Comparison of ENCODE assay signal across 30 mouse cellular contexts in the genomic region with DNA sequence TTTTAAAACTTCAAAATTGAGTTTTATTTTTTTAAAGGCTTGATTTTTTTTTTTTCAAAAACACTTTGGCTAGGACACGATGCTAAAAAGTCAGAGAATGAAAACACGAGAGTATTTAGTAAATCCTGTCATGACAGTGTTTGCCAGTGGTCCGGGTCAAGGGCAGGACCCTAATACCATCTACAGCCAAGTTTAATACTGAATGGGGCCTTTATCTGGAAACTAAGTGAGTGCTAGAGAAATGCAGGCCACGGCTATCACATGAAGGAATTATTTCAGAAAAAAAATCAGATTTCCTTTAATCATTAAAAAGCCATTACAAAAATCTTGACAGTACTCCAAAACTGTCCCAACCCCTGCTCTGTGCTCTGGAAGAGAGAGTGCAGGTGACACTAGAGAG. TPM values are rescaled to one million over a fixed set of nuclear protein-coding genes. Genes with fewer than 3 reads are reported as not detected.
DNase-seq lines count a peak whose midpoint lies in the region; ATAC-seq and TF ChIP-seq lines count a peak whose summit lies in the region.
"Had no signal": no experiment of that assay in that cellular context is flagged by ENCODE, and none has a peak within 500 bp of the region (broad histone marks: within the 10 kb centered on the region; RNA-seq: fewer than 3 reads in every experiment).

No protein-coding gene starts in this region.

- no peak overlapping the region for H3K4me3 ChIP-seq in liver, adult 2 months (ENCODE audit: insufficient read depth, low read depth, low read length)
- no peak overlapping the region for H3K4me3 ChIP-seq in liver, embryonic 11.5 days (ENCODE audit: low read depth, low read length)
- H3K4me3 ChIP-seq in lung, embryonic 16.5 days (ENCODE audit: low read length): no peak overlapping the region
- H3K4me3 ChIP-seq: embryonic facial prominence, embryonic 13.5 days; embryonic facial prominence, embryonic 15.5 days; erythroblast, embryonic 14.5 days; forebrain, embryonic 10.5 days; forebrain, embryonic 12.5 days had no signal

- no peaks in the 10 kb centered on the region for H3K27me3 ChIP-seq in liver, adult 2 months (ENCODE audit: control insufficient read depth, insufficient read depth, low read length)
- no peaks in the 10 kb centered on the region for H3K27me3 ChIP-seq in liver, embryonic 11.5 days (replicated peaks; ENCODE audit: control insufficient read depth, insufficient read depth, low read length)
- no peaks in the 10 kb centered on the region for H3K27me3 ChIP-seq in lung, embryonic 16.5 days (ENCODE audit: control insufficient read depth, insufficient read depth, low read depth, low read length)
- H3K27me3 ChIP-seq: embryonic facial prominence, embryonic 13.5 days; embryonic facial prominence, embryonic 15.5 days; forebrain, embryonic 12.5 days had no signal

- no peaks in the 10 kb centered on the region for H3K9me3 ChIP-seq in liver, embryonic 11.5 days (ENCODE audit: control insufficient read depth, low read length)
- H3K9me3 ChIP-seq in lung, embryonic 16.5 days (ENCODE audit: control insufficient read depth, low read length): no peaks in the 10 kb centered on the region
- H3K9me3 ChIP-seq: embryonic facial prominence, embryonic 13.5 days; embryonic facial prominence, embryonic 15.5 days; forebrain, embryonic 10.5 days; forebrain, embryonic 12.5 days had no signal

- H3K79me2 ChIP-seq in liver, adult 2 months (ENCODE audit: control insufficient read depth, insufficient read depth, low read length): no peaks in the 10 kb centered on the region

- no peak for TF ChIP-seq CTCF in liver, adult 2 months (IDR thresholded peaks at IDR 0.05; ENCODE audit: low read depth, low read length)

- peak; percentile 24 for DNase-seq in liver, adult 2 months (ENCODE audit: extremely low read depth, low read depth, low spot score)
- DNase-seq in liver, embryonic 11.5 days (ENCODE audit: low spot score): no peak
- DNase-seq in lung, postnatal 14 days: no peak
- peak; percentile 8 for DNase-seq in lung, postnatal 25 days (ENCODE audit: low spot score)
- DNase-seq: adrenal gland, adult 2 months; adrenal gland, postnatal 10 days; adrenal gland, postnatal 25 days; B cell, adult 2 months; cerebellum, adult 11 months; cerebellum, adult 18-20 months; cerebellum, adult 8-10 months; cerebellum, adult 9-11 months; cerebellum, postnatal 14 days; cerebellum, postnatal 36 days; embryo, embryonic 11 days had no signal

- H3K9ac ChIP-seq in liver, adult 2 months (ENCODE audit: low read depth, low read length): no peak overlapping the region
- no peak overlapping the region for H3K9ac ChIP-seq in liver, embryonic 11.5 days (ENCODE audit: low read depth, low read length)
- no peak overlapping the region for H3K9ac ChIP-seq in lung, embryonic 16.5 days (ENCODE audit: low read length)
- H3K9ac ChIP-seq: embryonic facial prominence, embryonic 13.5 days; embryonic facial prominence, embryonic 15.5 days; forebrain, embryonic 12.5 days had no signal

- no peak overlapping the region for H3K4me2 ChIP-seq in liver, embryonic 11.5 days
- H3K4me2 ChIP-seq in lung, embryonic 16.5 days (ENCODE audit: low read depth, low read length): no peak overlapping the region
- H3K4me2 ChIP-seq: embryonic facial prominence, embryonic 13.5 days; embryonic facial prominence, embryonic 15.5 days; forebrain, embryonic 12.5 days had no signal

- ATAC-seq in liver, embryonic 11.5 days (replicated peaks; ENCODE audit: low FRiP score): no peak
- peak; percentile 52; the same call in 1 of the 2 replicates for ATAC-seq in lung, embryonic 16.5 days (ENCODE audit: low read depth)
- ATAC-seq in CD4-positive, CD25-positive, alpha-beta regulatory T cell, adult 4 months: no peak
- ATAC-seq: forebrain, embryonic 14.5 days; forebrain, embryonic 16.5 days had no signal

- H3K36me3 ChIP-seq in liver, adult 2 months (ENCODE audit: control insufficient read depth, insufficient read depth, low read length): 0 out of 2 replicates have a peak, but pooled peaks cover 7% of the 10 kb centered on the region
- no peaks in the 10 kb centered on the region for H3K36me3 ChIP-seq in liver, embryonic 11.5 days (ENCODE audit: control insufficient read depth, insufficient read depth, low read length)
- 0 out of 2 replicates have a peak, but pooled peaks cover 2% of the 10 kb centered on the region for H3K36me3 ChIP-seq in lung, embryonic 16.5 days (ENCODE audit: control insufficient read depth, insufficient read depth, low read length)
- H3K36me3 ChIP-seq: forebrain, embryonic 12.5 days had no signal

- 51% methylated on average over 4 of the region's 4 CpGs for WGBS in liver, adult 2 months
- WGBS in liver, embryonic 11.5 days: 83% methylated on average over 4 of the region's 4 CpGs
- 40% methylated on average over 4 of the region's 4 CpGs for WGBS in lung, embryonic 16.5 days

- H3K4me1 ChIP-seq in liver, adult 2 months (ENCODE audit: control insufficient read depth, insufficient read depth, low read length): no peaks in the 10 kb centered on the region
- peaks cover 8% of the 10 kb centered on the region; the same call in 1 of the 2 replicates for H3K4me1 ChIP-seq in liver, embryonic 11.5 days (replicated peaks; ENCODE audit: control insufficient read depth, insufficient read depth, low read length)
- no peaks in the 10 kb centered on the region; the same call in 1 of the 2 replicates for H3K4me1 ChIP-seq in lung, embryonic 16.5 days (replicated peaks; ENCODE audit: control insufficient read depth, insufficient read depth, low read length)
- H3K4me1 ChIP-seq: embryonic facial prominence, embryonic 13.5 days; embryonic facial prominence, embryonic 15.5 days; forebrain, embryonic 10.5 days; forebrain, embryonic 12.5 days had no signal

- no peak overlapping the region for H3K27ac ChIP-seq in liver, adult 2 months (replicated peaks; ENCODE audit: insufficient read depth, low read depth, low read length)
- no peak overlapping the region for H3K27ac ChIP-seq in liver, embryonic 11.5 days (ENCODE audit: low read depth, low read length)
- H3K27ac ChIP-seq in lung, embryonic 16.5 days (ENCODE audit: low read length): no peak overlapping the region
- H3K27ac ChIP-seq: embryonic facial prominence, embryonic 13.5 days; embryonic facial prominence, embryonic 15.5 days; forebrain, embryonic 10.5 days; forebrain, embryonic 12.5 days had no signal

- no peak for TF ChIP-seq POLR2A in liver, adult 2 months (IDR thresholded peaks at IDR 0.05; ENCODE audit: extremely low read depth, insufficient read depth, low read length)

RNA-seq across cellular contexts. Expression of a gene that starts 15.1 kb away (rescaled TPM):
- not detected in 2 replicates for total RNA-seq in liver, adult 2 months (2014; rRNA removed)
- polyA plus RNA-seq in liver, adult 2 months (2012; rRNA removed): not detected in 2 replicates
- not detected in 2 replicates for polyA plus RNA-seq in liver, embryonic 11.5 days (2014; fragmentation: Nextera tagmentation; extraction: Ambion mirVana)
- polyA plus RNA-seq in lung, embryonic 16.5 days (2015; fragmentation: Nextera tagmentation; extraction: Ambion mirVana): not detected in 2 replicates
- not detected for polyA plus RNA-seq in CD4-positive, CD25-positive, alpha-beta regulatory T cell, adult 4 months (2017; shearing (Covaris generic))
- total RNA-seq: adrenal gland, adult 2 months; adrenal gland, postnatal 10 days; adrenal gland, postnatal 25 days; adrenal gland, postnatal 4 days; common myeloid progenitor, adult 5-6 weeks; ES-E14; MEL had no signal
- polyA plus RNA-seq: adrenal gland, adult 2 months; brain, embryonic 14.5 days; embryonic facial prominence, embryonic 11.5 days; embryonic facial prominence, embryonic 13.5 days; embryonic facial prominence, embryonic 15.5 days; erythroblast, embryonic 14.5 days; forebrain, embryonic 10.5 days; forebrain, embryonic 12.5 days; forebrain, embryonic 14.5 days; forebrain, embryonic 16.5 days had no signal

RNA-seq across cellular contexts. Expression of a gene that starts 34.7 kb away (rescaled TPM):
- total RNA-seq in liver, adult 2 months (2014; rRNA removed): not detected in 2 replicates
- not detected in 2 replicates for polyA plus RNA-seq in liver, adult 2 months (2012; rRNA removed)
- polyA plus RNA-seq in liver, embryonic 11.5 days (2014; fragmentation: Nextera tagmentation; extraction: Ambion mirVana): 0.11 TPM in 1 of 2 replicates, not detected in the other
- 0.13 TPM in 1 of 2 replicates, not detected in the other for polyA plus RNA-seq in lung, embryonic 16.5 days (2015; fragmentation: Nextera tagmentation; extraction: Ambion mirVana)
- not detected for polyA plus RNA-seq in CD4-positive, CD25-positive, alpha-beta regulatory T cell, adult 4 months (2017; shearing (Covaris generic))
- total RNA-seq: common myeloid progenitor, adult 5-6 weeks had no signal
- polyA plus RNA-seq: embryonic facial prominence, embryonic 11.5 days; forebrain, embryonic 10.5 days; forebrain, embryonic 12.5 days; forebrain, embryonic 14.5 days; forebrain, embryonic 16.5 days had no signal

RNA-seq across cellular contexts. Expression of a gene that starts 36.7 kb away (rescaled TPM):
- total RNA-seq in liver, adult 2 months (2014; rRNA removed): 4.9 and 6.5 TPM in 2 replicates
- 0.56 and 0.75 TPM in 2 replicates for polyA plus RNA-seq in liver, adult 2 months (2012; rRNA removed)
- 8.2 and 8.8 TPM in 2 replicates for polyA plus RNA-seq in liver, embryonic 11.5 days (2014; fragmentation: Nextera tagmentation; extraction: Ambion mirVana)
- 9.9 and 10.5 TPM in 2 replicates for polyA plus RNA-seq in lung, embryonic 16.5 days (2015; fragmentation: Nextera tagmentation; extraction: Ambion mirVana)
- polyA plus RNA-seq in CD4-positive, CD25-positive, alpha-beta regulatory T cell, adult 4 months (2017; shearing (Covaris generic)): 10 to 100 TPM; 22.2 to 24.7 TPM

RNA-seq across cellular contexts. Expression of a gene that starts 36.8 kb away (rescaled TPM):
- 29.9 and 45.8 TPM in 2 replicates for total RNA-seq in liver, adult 2 months (2014; rRNA removed)
- 5.7 and 8.1 TPM in 2 replicates for polyA plus RNA-seq in liver, adult 2 months (2012; rRNA removed)
- 8.1 and 9.0 TPM in 2 replicates for polyA plus RNA-seq in liver, embryonic 11.5 days (2014; fragmentation: Nextera tagmentation; extraction: Ambion mirVana)
- 9.2 and 10.3 TPM in 2 replicates for polyA plus RNA-seq in lung, embryonic 16.5 days (2015; fragmentation: Nextera tagmentation; extraction: Ambion mirVana)
- polyA plus RNA-seq in CD4-positive, CD25-positive, alpha-beta regulatory T cell, adult 4 months (2017; shearing (Covaris generic)): 10 to 100 TPM in 1 of 2 experiments, 1 to 10 TPM in 1; 6.3 to 10.1 TPM

Comparison
In these comparisons a context has a peak if more than half of its experiments do, and no peak if none do; other contexts are left out.
1. DNase-seq: peak in liver, adult 2 months (single experiment) and lung, postnatal 25 days (single experiment); none in liver, embryonic 11.5 days (single experiment) and lung, postnatal 14 days (single experiment).